Mouse (Mus musculus) kidney, postnatal 25 days (tissue): ENCODE data around the gene Nfat5.
A peak's percentile ranks its signal among the peaks of the same experiment; 100 is the strongest.

Experiments
- DNase-seq, 2 experiments: peaks; one replicate each; pipeline ENCODE4 v3.0.0; 2021; ENCODE audit warnings: mixed read lengths in 2 of 2

Nfat5 gene

GRCm38 (mm10) chr8:107292119-107292927, 947 bp upstream of the Nfat5 start:
- DNase-seq: peak in 1 of 2 experiments; percentile 45

- DNase-seq: peak; percentile 70 to 80
Measured at GRCm38 (mm10) chr8:107293641-107294628, 665 bp downstream of the Nfat5 start.

GRCm38 (mm10) chr8:107295450-107295849, 2.2 kb downstream of the Nfat5 start:
- no peak for DNase-seq

GRCm38 (mm10) chr8:107311876-107312275, 18.6 kb downstream of the Nfat5 start:
- no peak for DNase-seq

GRCm38 (mm10) chr8:107324142-107324541, 30.9 kb downstream of the Nfat5 start:
- DNase-seq: peak; percentile 82 to 87

GRCm38 (mm10) chr8:107329595-107329994, 36.3 kb downstream of the Nfat5 start:
- DNase-seq: no peak

- no peak for DNase-seq
Measured at GRCm38 (mm10) chr8:107336480-107336879, 43.2 kb downstream of the Nfat5 start.

- peak; percentile 14 to 43 for DNase-seq
Measured at GRCm38 (mm10) chr8:107370311-107370710, 77.0 kb downstream of the Nfat5 start.

GRCm38 (mm10) chr8:107377346-107377745, 84.1 kb downstream of the Nfat5 start:
- DNase-seq: no peak

- no peak for DNase-seq
Measured at GRCm38 (mm10) chr8:107380734-107381133, 87.5 kb downstream of the Nfat5 start.

- DNase-seq: no peak
Measured at GRCm38 (mm10) chr8:107381666-107382065, 88.4 kb downstream of the Nfat5 start.

GRCm38 (mm10) chr8:107382898-107383297, 89.6 kb downstream of the Nfat5 start:
- no peak for DNase-seq

GRCm38 (mm10) chr8:107384651-107385050, 91.4 kb downstream of the Nfat5 start:
- no peak for DNase-seq

- DNase-seq: no peak
Measured at GRCm38 (mm10) chr8:107385063-107385462, 91.8 kb downstream of the Nfat5 start.

GRCm38 (mm10) chr8:107386171-107386570, 92.9 kb downstream of the Nfat5 start:
- peak; percentile 33 to 53 for DNase-seq

GRCm38 (mm10) chr8:107386642-107387041, 93.4 kb downstream of the Nfat5 start:
- DNase-seq: peak in 1 of 2 experiments; percentile 28

- DNase-seq: peak; percentile 69 to 74
Measured at GRCm38 (mm10) chr8:107387861-107388260, 94.6 kb downstream of the Nfat5 start.

- peak; percentile 86 to 88 for DNase-seq
Measured at GRCm38 (mm10) chr8:107389557-107389956, 96.3 kb downstream of the Nfat5 start.

- peak; percentile 70 to 91 for DNase-seq
Measured at GRCm38 (mm10) chr8:107390476-107391135, 97.3 kb downstream of the Nfat5 start.

- DNase-seq: no peak
Measured at GRCm38 (mm10) chr8:107391136-107391516, 97.9 kb downstream of the Nfat5 start.

GRCm38 (mm10) chr8:107395397-107395796, 102.1 kb downstream of the Nfat5 start:
- no peak for DNase-seq

- DNase-seq: no peak
Measured at GRCm38 (mm10) chr8:107396106-107396670, 102.9 kb downstream of the Nfat5 start.
